Mouse (Mus musculus) layer of hippocampus, adult 9-11 months (tissue): ENCODE data around the gene Mzf1.
A peak's percentile ranks its signal among the peaks of the same experiment; 100 is the strongest.

ENCODE experiments used
- DNase-seq: peaks from one replicate; pipeline ENCODE4 v3.0.0; 2022

The Mzf1 gene

DNA sequence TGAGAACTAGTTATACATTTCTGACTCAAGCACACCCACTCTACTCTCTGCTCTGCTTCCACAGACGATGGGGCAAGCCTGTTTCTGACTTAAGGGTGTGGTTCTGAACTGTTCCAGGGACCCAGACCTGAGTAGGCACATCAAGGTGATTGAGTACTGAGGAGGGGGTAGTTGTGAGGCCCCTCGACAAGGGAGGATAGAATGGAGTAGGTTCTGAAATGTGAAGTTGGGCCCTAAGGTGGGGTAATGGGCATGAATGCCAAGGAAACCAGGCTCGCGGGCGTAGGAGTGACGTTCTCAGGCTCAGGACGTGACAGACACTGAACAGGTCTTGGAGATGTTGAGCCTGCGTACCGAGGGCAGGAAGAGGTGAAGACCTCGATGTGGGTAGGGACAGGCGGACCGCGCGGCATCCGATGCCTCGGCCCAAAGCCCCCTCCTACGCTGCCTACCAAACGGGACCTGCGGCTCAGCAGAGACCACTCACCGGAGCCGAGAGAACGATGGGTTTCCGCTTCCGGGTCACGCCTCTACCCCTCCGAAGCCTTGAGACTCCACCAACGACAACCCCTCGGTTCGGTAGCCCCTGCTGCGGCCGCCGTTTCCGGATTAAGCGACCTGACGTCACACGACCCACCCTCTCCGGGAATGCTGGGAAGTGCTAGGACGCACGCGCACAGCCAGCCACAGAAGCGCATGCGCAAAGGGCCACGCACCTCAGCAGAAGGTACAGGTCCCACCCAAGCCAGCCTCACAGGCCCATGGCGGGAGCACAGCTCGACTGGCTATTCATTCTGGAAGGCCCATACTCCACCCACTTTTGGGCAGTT, 20.2 kb downstream of the Mzf1 start, which contains the start of gene Chmp2a:
Gene Chmp2a, minus strand, starts transcription at position 660 of the 830 bp plus-strand sequence.
- DNase-seq, result peak; percentile 98

DNA sequence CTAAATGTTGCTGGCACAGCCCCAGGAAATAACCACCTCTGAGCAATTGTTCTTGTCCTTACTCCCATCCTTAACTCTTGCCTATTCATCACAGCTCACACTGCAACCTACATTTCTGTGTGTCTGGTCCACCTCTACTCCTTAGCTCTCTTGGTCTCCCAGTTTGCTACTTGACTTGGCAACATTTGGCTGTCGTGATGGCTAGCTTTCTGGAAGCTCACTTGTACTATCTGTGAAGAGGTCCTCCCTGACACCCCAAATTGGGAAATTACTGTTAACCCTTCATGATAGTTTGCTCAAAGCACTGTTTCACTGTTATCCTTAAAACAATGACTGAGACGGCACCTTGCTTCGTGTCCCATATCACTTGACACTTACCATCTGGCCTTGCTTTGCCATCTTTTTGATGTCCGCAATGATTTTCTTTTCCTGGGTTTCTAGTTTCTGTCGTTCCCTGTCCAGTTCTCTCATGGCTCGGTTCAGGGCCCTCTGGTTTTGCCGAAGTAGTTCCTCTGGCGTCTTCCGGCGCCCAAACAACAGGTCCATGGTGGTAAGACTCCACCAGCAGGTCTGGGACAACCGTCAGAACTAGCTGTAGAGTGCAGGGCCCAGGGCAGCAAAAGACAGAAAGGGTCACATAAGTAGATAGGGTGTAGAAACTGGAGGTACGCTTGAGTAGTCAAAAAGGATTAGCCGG, 21.0 kb downstream of the Mzf1 start:
- DNase-seq, result no peak

- no peak for DNase-seq
Observed at GRCm38 (mm10) chr7:13032541-13032940, 22.0 kb downstream of the Mzf1 start.

DNA sequence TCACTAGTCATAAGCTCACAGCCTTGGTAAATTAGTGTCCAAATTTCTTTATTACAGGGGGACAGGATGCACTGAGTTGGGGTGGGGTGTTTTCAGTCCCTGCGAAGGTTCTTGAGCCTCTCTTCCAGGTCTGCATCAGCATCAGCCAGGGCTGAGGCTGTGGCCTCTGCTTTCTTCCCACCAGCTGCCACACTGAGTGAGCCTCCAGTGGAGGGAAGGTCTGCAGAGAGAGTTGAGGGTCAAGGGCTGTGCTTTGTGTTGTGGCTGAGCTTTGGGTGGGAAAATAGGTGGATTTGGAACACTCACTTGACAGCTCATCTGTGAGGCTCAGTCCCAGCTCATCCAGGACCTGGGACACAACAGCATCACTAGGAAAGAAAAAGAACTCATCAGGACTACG, 22.6 kb downstream of the Mzf1 start:
- no peak for DNase-seq

DNA sequence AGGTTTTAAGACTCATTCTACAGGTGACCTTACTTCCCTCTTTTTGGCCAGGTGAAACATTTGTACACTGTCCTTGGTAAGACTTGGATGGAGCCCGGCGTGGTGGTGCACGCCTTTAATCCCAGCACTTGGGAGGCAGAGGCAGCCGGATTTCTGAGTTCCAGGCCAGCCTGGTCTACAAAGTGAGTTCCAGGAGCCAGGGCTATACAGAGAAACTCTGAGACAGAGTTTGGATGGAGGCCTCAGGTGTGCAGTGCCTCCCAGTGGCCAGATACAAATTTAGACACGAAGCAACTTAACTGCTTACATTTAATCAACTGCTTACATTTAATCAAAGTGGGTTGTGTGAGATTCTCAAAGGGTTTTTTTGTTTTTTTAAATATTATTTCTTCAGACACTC, 23.5 kb downstream of the Mzf1 start:
- DNase-seq, result no peak

DNA sequence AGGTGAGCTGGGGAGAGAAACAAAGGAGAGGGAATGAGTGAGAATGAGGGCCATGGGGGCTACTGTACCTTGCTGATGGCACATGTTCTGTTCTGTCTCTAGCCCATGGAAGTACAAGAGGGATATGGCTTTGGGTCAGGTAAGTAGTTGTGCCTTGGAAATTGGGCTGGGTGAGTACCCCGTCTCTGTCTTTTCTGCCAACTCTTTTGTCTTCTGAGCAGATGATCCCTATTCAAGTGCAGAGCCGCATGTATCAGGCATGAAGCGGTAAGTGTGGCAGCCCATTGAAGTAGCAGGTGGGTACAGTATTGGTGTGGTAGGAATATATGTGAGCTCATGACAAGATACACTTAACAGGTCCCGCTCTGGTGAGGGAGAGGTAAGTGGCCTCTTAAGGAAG, 25.6 kb downstream of the Mzf1 start:
- no peak for DNase-seq

GRCm38 (mm10) chr7:13025511-13026112, 29.0 kb downstream of the Mzf1 start:
- DNase-seq, result no peak

- DNase-seq, result peak; percentile 87
Observed at GRCm38 (mm10) chr7:13024805-13025204, 29.8 kb downstream of the Mzf1 start.

DNA sequence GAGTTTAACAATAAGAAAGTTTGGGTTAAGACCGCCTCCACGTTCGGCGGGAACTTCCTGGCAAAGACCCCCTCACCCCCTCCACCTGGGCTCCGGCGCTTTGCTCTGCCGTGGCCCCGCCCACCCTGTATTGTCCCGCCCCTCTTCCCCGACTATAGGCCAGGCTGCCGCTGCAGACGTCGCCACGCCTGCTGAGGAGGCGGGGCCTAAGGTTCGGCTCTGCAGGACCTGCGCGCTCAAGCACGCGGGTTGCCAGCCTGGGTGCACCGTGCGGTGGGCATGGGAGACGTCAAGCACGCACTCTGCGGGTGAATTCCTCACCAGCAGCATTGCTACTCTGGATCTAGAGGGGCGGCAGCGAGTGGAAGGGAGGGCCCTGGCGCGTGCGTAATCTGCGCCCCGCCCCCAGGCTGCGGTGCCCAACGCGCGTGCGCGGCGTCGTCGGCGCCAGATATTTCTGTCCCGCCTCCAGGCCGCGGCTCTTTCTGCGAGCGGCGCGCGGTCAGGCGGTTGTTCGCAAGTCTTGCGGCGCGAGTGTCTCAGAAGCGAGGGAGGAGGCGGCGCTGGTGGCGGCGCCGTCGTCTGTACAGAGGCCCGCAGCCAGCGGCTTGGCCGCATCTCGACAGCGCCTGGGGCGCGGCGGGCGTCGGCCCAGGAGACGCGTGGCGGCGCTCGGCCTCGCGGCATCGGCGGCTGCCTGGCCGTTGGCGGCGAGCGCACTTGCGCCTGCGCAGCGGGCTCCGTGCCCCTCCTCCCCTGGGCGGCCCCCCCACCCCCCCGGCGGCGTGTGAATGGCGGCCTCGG, 30.4 kb downstream of the Mzf1 start:
- peak; percentile 95 for DNase-seq

- peak; percentile 65 for DNase-seq
Observed at GRCm38 (mm10) chr7:13022773-13023535, 31.6 kb downstream of the Mzf1 start.

GRCm38 (mm10) chr7:13015217-13015616, 39.3 kb downstream of the Mzf1 start:
- no peak for DNase-seq

DNA sequence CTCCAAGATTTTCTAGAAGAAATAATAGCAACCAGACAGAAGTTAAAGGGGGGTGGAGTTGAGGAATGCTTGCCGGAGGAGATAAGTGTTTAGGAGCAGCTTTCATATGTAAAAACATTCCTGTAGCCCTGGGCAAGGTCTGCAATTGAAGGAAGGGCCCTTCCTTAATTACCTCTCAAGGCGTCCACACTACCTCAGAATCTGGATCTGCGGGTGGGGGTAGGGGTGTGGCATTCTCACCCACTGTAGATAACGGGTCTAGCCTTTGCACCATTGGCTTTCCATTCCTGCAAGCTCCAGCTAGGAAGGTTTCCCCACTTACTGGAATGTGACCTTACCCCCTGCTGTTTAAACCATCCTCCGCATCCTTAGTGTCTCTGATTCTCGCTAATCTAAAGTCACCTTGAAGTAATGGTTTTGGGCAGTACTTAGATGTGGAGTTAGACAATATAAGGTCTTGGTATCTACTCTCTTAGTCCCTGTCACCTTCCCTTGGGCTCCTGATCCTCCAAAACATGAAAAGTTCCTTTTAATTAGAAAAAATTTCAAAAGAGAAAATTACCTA, 40.2 kb downstream of the Mzf1 start:
- no peak for DNase-seq

DNA sequence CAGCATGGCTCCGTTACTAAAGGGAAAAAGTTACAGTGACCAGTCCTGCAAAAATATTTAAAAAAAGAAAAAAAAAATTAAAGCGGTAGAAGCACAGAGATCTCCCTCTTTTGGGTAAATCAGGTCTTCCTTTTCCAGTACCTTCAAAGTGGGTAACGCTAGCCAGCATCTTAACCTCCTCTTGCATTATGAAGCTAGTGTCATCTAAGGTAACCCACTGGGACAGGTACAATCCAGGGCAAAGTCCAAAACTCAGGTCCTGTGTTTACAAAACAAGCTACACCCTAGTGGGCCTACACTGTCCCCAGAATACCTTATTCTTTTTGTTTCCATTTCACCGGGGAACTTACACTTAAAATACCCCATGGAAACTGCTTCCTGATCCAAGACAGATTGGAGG, 40.9 kb downstream of the Mzf1 start:
- no peak for DNase-seq

- no peak for DNase-seq
Observed at GRCm38 (mm10) chr7:13010005-13010908, 44.3 kb downstream of the Mzf1 start, which contains the start of gene Zbtb45. Zbtb45 (minus strand) TSS chr7:13010034.

DNA sequence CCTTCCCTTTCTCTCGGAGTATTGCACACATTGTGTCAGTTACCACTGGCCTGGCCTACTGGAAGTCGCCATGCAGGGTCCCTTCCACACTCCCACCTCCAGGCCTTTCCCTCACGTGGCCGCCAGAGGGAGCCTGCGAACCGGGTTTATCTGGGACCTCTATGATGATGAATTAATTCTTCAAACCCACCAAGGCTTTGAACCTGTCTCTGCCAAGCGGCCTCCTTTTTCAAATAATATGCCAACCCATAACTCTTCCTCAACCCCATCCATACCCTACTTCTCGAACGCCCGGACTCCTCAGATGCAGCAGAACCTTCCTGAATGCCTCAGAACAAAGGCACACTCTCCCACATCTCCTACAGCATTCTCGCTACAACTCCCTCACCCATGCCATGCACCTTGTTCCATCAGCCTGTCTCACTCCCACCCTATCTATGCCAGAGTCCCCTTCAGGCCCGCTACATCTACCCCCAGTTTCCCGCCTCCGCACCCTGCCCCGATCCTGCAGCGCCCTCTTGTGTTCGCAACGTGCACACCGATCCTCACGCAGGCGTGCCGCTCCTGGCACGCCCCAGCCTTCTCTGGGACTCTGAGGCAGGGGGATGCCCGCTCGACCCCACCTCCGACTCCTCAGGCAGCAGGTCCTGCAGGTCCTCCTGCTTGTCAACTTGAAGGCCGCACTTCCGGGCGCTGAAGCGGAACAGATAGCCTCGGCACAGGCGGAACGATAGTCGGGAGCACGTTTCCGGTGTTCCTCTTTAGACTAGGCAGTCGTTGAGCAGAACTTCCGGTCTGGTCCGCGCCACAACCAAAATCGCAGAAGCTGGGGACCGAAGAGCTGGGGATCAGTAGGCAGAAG, 45.2 kb downstream of the Mzf1 start:
- peak; percentile 94 for DNase-seq

- DNase-seq, result no peak
Observed at GRCm38 (mm10) chr7:13007341-13008092, 47.0 kb downstream of the Mzf1 start.

DNA sequence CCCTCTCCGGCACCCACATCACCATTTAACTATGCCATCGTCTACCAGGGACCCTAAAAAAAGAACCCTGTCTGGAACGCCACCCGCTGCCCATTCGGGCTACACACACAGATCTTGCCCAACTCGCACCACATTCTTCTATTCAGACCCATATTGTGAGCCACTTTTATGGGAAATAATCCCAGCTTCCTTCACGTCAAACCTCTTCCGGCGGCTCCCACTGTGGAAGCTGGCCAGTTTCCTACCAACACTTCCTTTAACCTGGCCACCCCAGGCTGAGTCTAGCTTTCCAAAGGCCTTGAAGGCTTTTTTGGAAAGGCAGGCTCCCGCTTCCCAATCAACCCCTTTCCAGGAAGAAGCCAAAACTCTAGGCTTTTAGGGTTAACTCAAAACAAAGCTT, 48.0 kb downstream of the Mzf1 start:
- no peak for DNase-seq

GRCm38 (mm10) chr7:13006011-13006410, 48.6 kb downstream of the Mzf1 start:
- no peak for DNase-seq

- DNase-seq, result no peak
Observed at GRCm38 (mm10) chr7:13003380-13003779, 51.2 kb downstream of the Mzf1 start.
